Mouse (Mus musculus) C2C12 (cell line): ENCODE results near the gene Chchd10. TPM values are rescaled to one million over a fixed set of nuclear protein-coding genes. Genes with fewer than 3 reads are reported as not detected.

ENCODE experiments used
- H3K27me3 ChIP-seq: one replicate; pipeline ENCODE4 v1.6.1; 2011; ENCODE audit not compliant: control insufficient read depth, insufficient read depth, insufficient read length
- H3K36me3 ChIP-seq: one replicate; pipeline ENCODE4 v1.6.1; 2011; ENCODE audit not compliant: control insufficient read depth, insufficient read depth
- H3K4me3 ChIP-seq: one replicate; pipeline ENCODE4 v1.5.1; 2011; ENCODE audit warnings: mild to moderate bottlenecking, control low read depth; ENCODE audit not compliant: poor library complexity, insufficient read depth, severe bottlenecking
- H3K79me2 ChIP-seq: one replicate; pipeline ENCODE4 v1.6.1; 2011; ENCODE audit not compliant: control insufficient read depth, insufficient read depth
- H3K79me3 ChIP-seq: one replicate; pipeline ENCODE4 v1.6.1; 2011; ENCODE audit warnings: low read depth, control low read depth
- H3ac ChIP-seq: one replicate; pipeline ENCODE3; 2011; ENCODE audit warnings: low read depth; ENCODE audit not compliant: control insufficient read depth, insufficient read length
- CEBPB ChIP-seq: IDR thresholded peaks from one replicate; pipeline ENCODE4 v1.6.1; 2011; ENCODE audit warnings: low read depth, mild to moderate bottlenecking, control low read depth, moderate library complexity
- CTCF ChIP-seq: IDR thresholded peaks from one replicate; pipeline ENCODE4 v1.5.1; 2011; ENCODE audit not compliant: control insufficient read depth, insufficient read depth, insufficient read length
- FOSL1 ChIP-seq: IDR thresholded peaks from one replicate; pipeline ENCODE4 v1.8.0; 2011; ENCODE audit warnings: mild to moderate bottlenecking, low read length; ENCODE audit not compliant: poor library complexity, insufficient read depth, severe bottlenecking
- MAX ChIP-seq: IDR thresholded peaks from one replicate; pipeline ENCODE4 v1.6.1; 2011; ENCODE audit warnings: mild to moderate bottlenecking, control low read depth
- MYOD1 ChIP-seq: IDR thresholded peaks from one replicate; pipeline ENCODE4 v1.6.1; 2011; ENCODE audit warnings: low read depth; ENCODE audit not compliant: control insufficient read depth, insufficient read length
- MYOG ChIP-seq: IDR thresholded peaks from one replicate; pipeline ENCODE4 v1.6.1; 2011; ENCODE audit not compliant: control insufficient read depth, insufficient read length; ENCODE audit errors: extremely low read depth
- USF1 ChIP-seq: IDR thresholded peaks from one replicate; pipeline ENCODE4 v1.6.1; 2011; ENCODE audit warnings: low read depth, mild to moderate bottlenecking, control low read depth, moderate library complexity
- polyA plus RNA-seq: library from polyadenylated mRNA; unstranded; fragments of >200 nt; fragmentation: generic; extraction: Trizol; gene quantifications from one replicate; pipeline ENCODE4 v1.2.1, GENCODE M21; 2012; ENCODE audit warnings: missing spikeins

Gene Chchd10
- polyA plus RNA-seq, 1 experiment: 91.1 TPM

GRCm38 (mm10) chr10:75898846-75899245, 34.1 kb upstream of the Chchd10 start:
- TF ChIP-seq MYOD1 (peak; percentile 2), MAX (no peak), FOSL1 (peak; percentile 23), CTCF (no peak)
- no peak overlapping the region for H3ac ChIP-seq
- peaks cover 48% of the 10 kb centered on the region for H3K79me2 ChIP-seq
- no peak overlapping the region for H3K4me3 ChIP-seq
- H3K36me3 ChIP-seq: peaks cover 82% of the 10 kb centered on the region
- H3K27me3 ChIP-seq: no peaks in the 10 kb centered on the region
- peaks cover 2% of the 10 kb centered on the region for H3K79me3 ChIP-seq

GRCm38 (mm10) chr10:75904391-75904790, 28.5 kb upstream of the Chchd10 start:
- Histone ChIP-seq H3K79me2 (peaks cover 26% of the 10 kb centered on the region), H3K79me3 (peaks cover 1% of the 10 kb centered on the region), H3K4me3 (no peak overlapping the region), H3K27me3 (no peaks in the 10 kb centered on the region), H3K36me3 (peaks cover 89% of the 10 kb centered on the region), H3ac (no peak overlapping the region)
- TF ChIP-seq FOSL1: no peak
- no peak for TF ChIP-seq CEBPB

- H3K27me3 ChIP-seq: no peaks in the 10 kb centered on the region
- TF ChIP-seq MYOD1 (no peak), USF1 (no peak), FOSL1 (no peak), MYOG (no peak), MAX (no peak), CEBPB (no peak), CTCF (no peak)
- H3K4me3 ChIP-seq: no peak overlapping the region
- peaks cover 1% of the 10 kb centered on the region for H3K79me3 ChIP-seq
- H3K79me2 ChIP-seq: peaks cover 16% of the 10 kb centered on the region
- peaks cover 92% of the 10 kb centered on the region for H3K36me3 ChIP-seq
- no peak overlapping the region for H3ac ChIP-seq
Observed at GRCm38 (mm10) chr10:75906882-75907281, 26.0 kb upstream of the Chchd10 start.

GRCm38 (mm10) chr10:75910698-75911097, 22.2 kb upstream of the Chchd10 start:
- H3K79me3 ChIP-seq: peaks cover 16% of the 10 kb centered on the region
- H3K36me3 ChIP-seq: peaks cover 88% of the 10 kb centered on the region
- H3K4me3 ChIP-seq: no peak overlapping the region
- H3K27me3 ChIP-seq: no peaks in the 10 kb centered on the region
- no peak for TF ChIP-seq USF1
- no peak for TF ChIP-seq CTCF
- no peak for TF ChIP-seq MYOG
- no peak for TF ChIP-seq FOSL1
- TF ChIP-seq MYOD1: no peak
- no peak for TF ChIP-seq CEBPB
- TF ChIP-seq MAX: no peak
- peaks cover 44% of the 10 kb centered on the region for H3K79me2 ChIP-seq
- no peak overlapping the region for H3ac ChIP-seq

GRCm38 (mm10) chr10:75913013-75913589, 19.8 kb upstream of the Chchd10 start:
- peaks cover 39% of the 10 kb centered on the region for H3K79me3 ChIP-seq
- H3K27me3 ChIP-seq: no peaks in the 10 kb centered on the region
- no peak for TF ChIP-seq CEBPB
- TF ChIP-seq USF1: no peak
- TF ChIP-seq CTCF: no peak
- no peak overlapping the region for H3K4me3 ChIP-seq
- peaks cover 68% of the 10 kb centered on the region for H3K79me2 ChIP-seq
- no peak overlapping the region for H3ac ChIP-seq
- peaks cover 76% of the 10 kb centered on the region for H3K36me3 ChIP-seq

DNA sequence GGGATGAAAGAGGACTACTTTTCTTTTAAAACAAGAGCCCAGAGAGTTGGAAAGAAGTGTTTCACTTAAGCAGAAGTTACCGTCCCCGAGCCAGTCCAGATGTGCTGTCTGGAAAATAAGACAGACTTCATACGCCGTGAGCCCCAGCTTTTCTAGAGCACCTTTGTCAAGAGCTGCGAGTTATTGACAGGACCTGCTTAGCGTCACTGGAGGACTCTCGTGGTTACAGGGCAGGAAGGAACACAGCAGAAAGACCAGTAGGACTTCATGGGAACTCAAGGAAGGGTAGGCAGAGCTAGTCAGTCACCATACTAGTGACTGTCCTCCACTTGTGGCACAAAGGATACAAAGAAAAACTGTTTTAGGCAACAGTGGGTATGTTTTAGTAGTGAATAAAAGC, 17.4 kb upstream of the Chchd10 start:
- no peak for TF ChIP-seq USF1
- TF ChIP-seq MAX: no peak
- no peak for TF ChIP-seq MYOD1
- no peak for TF ChIP-seq CEBPB
- peaks cover 73% of the 10 kb centered on the region for H3K36me3 ChIP-seq
- no peaks in the 10 kb centered on the region for H3K27me3 ChIP-seq
- H3ac ChIP-seq: no peak overlapping the region
- H3K4me3 ChIP-seq: no peak overlapping the region
- H3K79me3 ChIP-seq: peaks cover 62% of the 10 kb centered on the region
- H3K79me2 ChIP-seq: peaks cover 92% of the 10 kb centered on the region
